In genomic region chr5:65019823-65020222, GRCm38 (mm10) we compare ENCODE assay signal across 9 mouse cellular contexts. TPM values are rescaled to one million over a fixed set of nuclear protein-coding genes. Genes with fewer than 3 reads are reported as not detected.
DNase-seq lines count a peak whose midpoint lies in the region; ATAC-seq and TF ChIP-seq lines count a peak whose summit lies in the region.
"Had no signal": no experiment of that assay in that cellular context is flagged by ENCODE, and none has a peak within 500 bp of the region (broad histone marks: within the 10 kb centered on the region; RNA-seq: fewer than 3 reads in every experiment).

No protein-coding gene starts in this region.

- dilution Hi-C loops in CH12.LX (cut with MboI; ENCODE audit: extremely low pct_ligation_motif_present, extremely low pct_unique_long_range_greater_than_20kb, low sequenced_read_pairs) = no loop called here

- ATAC-seq in granulocyte monocyte progenitor cell, adult 5-6 weeks (replicated peaks; ENCODE audit: poor library complexity, severe bottlenecking) = peak; percentile 63
- ATAC-seq in lung, embryonic 14.5 days (ENCODE audit: insufficient read depth) = no peak
- ATAC-seq in erythroid progenitor cell, adult 5-6 weeks (replicated peaks; ENCODE audit: low FRiP score, poor library complexity, severe bottlenecking) = no peak

- TF ChIP-seq CTCF in layer of hippocampus, adult 2 months (conservative IDR thresholded peaks at IDR 0.05) = peak; percentile 69
- peak in 1 of 2 experiments; percentile 41; a peak in 2 of 4 replicates for TF ChIP-seq CTCF in CH12.LX (conservative IDR thresholded peaks at IDR 0.05 in 1 of 2, IDR thresholded peaks at IDR 0.05 in 1 of 2; ENCODE audit: low read depth in 2 of 2, low read length in 2 of 2)
- TF ChIP-seq CTCF in bone marrow, adult 2 months (IDR thresholded peaks at IDR 0.05; ENCODE audit: control insufficient read depth, insufficient read depth, low read length) = no peak
- TF ChIP-seq CTCF in lung, embryonic 14.5 days (IDR thresholded peaks at IDR 0.05; ENCODE audit: low read depth) = peak; percentile 29; the same call in 1 of the 2 replicates

- TF ChIP-seq RAD21 in CH12.LX (IDR thresholded peaks at IDR 0.05; ENCODE audit: low read depth, low read length) = peak; percentile 12

- no peak for TF ChIP-seq EP300 in CH12.LX (IDR thresholded peaks at IDR 0.05; ENCODE audit: low read length)

- in situ Hi-C loops in CH12.LX (cut with MboI; ENCODE audit: low pct_ligation_motif_present, low pct_unique_long_range_greater_than_20kb, low sequenced_read_pairs) = loop anchor here (25.0 kb wide), 1 partner anchor 692 kb away; no protein-coding TSS in a partner anchor

- H3K9me3 ChIP-seq in CH12.LX (replicated peaks; ENCODE audit: low read length) = peaks cover 5% of the 10 kb centered on the region
- H3K9me3 ChIP-seq in lung, embryonic 14.5 days (ENCODE audit: low read depth, low read length) = no peaks in the 10 kb centered on the region

- H3K27ac ChIP-seq in layer of hippocampus, adult 2 months = peak overlapping the region; percentile 46
- H3K27ac ChIP-seq in CH12.LX (ENCODE audit: insufficient read depth, low read depth) = no peak overlapping the region
- H3K27ac ChIP-seq in bone marrow, adult 2 months (ENCODE audit: control insufficient read depth, insufficient read depth, low read depth, low read length, poor library complexity) = peak overlapping the region; percentile 54
- no peak overlapping the region for H3K27ac ChIP-seq in lung, embryonic 14.5 days (ENCODE audit: low read depth)
- H3K27ac ChIP-seq: limb, embryonic 13.5 days had no signal

- H3K4me2 ChIP-seq in CH12.LX (ENCODE audit: insufficient read depth, low read depth, poor library complexity, severe bottlenecking) = no peak overlapping the region
- H3K4me2 ChIP-seq in lung, embryonic 14.5 days = no peak overlapping the region
- H3K4me2 ChIP-seq: limb, embryonic 13.5 days had no signal

- no peak overlapping the region for H3K9ac ChIP-seq in CH12.LX (ENCODE audit: insufficient read depth, low read depth)
- H3K9ac ChIP-seq in lung, embryonic 14.5 days = no peak overlapping the region
- H3K9ac ChIP-seq: limb, embryonic 13.5 days had no signal

- H3K36me3 ChIP-seq in CH12.LX (replicated peaks in 1 of 2; ENCODE audit: control insufficient read depth in 1 of 2, insufficient read depth in 1 of 2, low read length in 1 of 2) = no peaks in the 10 kb centered on the region
- H3K36me3 ChIP-seq in lung, embryonic 14.5 days (ENCODE audit: insufficient read depth) = peaks cover 68% of the 10 kb centered on the region

- WGBS in bone marrow, adult 2 months = 11% methylated on average over 7 of the region's 7 CpGs
- WGBS in lung, embryonic 14.5 days = 52% methylated on average over 7 of the region's 7 CpGs

- peak in 1 of 2 experiments; percentile 23 for DNase-seq in layer of hippocampus, adult 2 months (ENCODE audit: low spot score in 2 of 2)
- DNase-seq in layer of hippocampus, postnatal 25 days (ENCODE audit: extremely low spot score in 1 of 2, low spot score in 1 of 2) = no peak
- DNase-seq in CH12.LX (ENCODE audit: extremely low read depth) = no peak
- peak; percentile 18 for DNase-seq in lung, embryonic 14.5 days
- no peak for DNase-seq in spleen, adult 12 weeks (ENCODE audit: low spot score)

- TF ChIP-seq POLR2A in CH12.LX (IDR thresholded peaks at IDR 0.05; ENCODE audit: low read depth, low read length) = no peak
- no peak for TF ChIP-seq POLR2A in bone marrow, adult 2 months (IDR thresholded peaks at IDR 0.05; ENCODE audit: borderline replicate concordance, control insufficient read depth, low read depth, low read length)

- H3K27me3 ChIP-seq in CH12.LX (replicated peaks) = no peaks in the 10 kb centered on the region
- no peaks in the 10 kb centered on the region for H3K27me3 ChIP-seq in lung, embryonic 14.5 days (ENCODE audit: insufficient read depth, low read length)
- H3K27me3 ChIP-seq: limb, embryonic 13.5 days had no signal

- peaks cover 2 to 5% of the 10 kb centered on the region in 2 experiments; a peak in 3 of 4 replicates for H3K4me1 ChIP-seq in CH12.LX (ENCODE audit: control insufficient read depth in 1 of 2, insufficient read depth in 2 of 2)
- peaks cover 6% of the 10 kb centered on the region; the same call in 1 of the 2 replicates for H3K4me1 ChIP-seq in bone marrow, adult 2 months (ENCODE audit: control insufficient read depth, insufficient read depth, low read length)
- H3K4me1 ChIP-seq in lung, embryonic 14.5 days (ENCODE audit: insufficient read depth) = no peaks in the 10 kb centered on the region

- no peaks in the 10 kb centered on the region for H3K79me2 ChIP-seq in CH12.LX (replicated peaks; ENCODE audit: control insufficient read depth, extremely low read depth, insufficient read depth, poor library complexity, severe bottlenecking)

- H3K4me3 ChIP-seq in layer of hippocampus, adult 2 months = no peak overlapping the region; the same call in 1 of the 2 replicates
- H3K4me3 ChIP-seq in CH12.LX (replicated peaks in 1 of 3; ENCODE audit: low read depth in 2 of 3, low read length in 2 of 3, poor library complexity in 1 of 3) = no peak overlapping the region
- H3K4me3 ChIP-seq in bone marrow, adult 2 months (replicated peaks; ENCODE audit: control insufficient read depth, low read depth, low read length) = peak overlapping the region; percentile 3
- H3K4me3 ChIP-seq in lung, embryonic 14.5 days (ENCODE audit: low read depth, low read length) = no peak overlapping the region
- H3K4me3 ChIP-seq: limb, embryonic 13.5 days had no signal

TF ChIP-seq in CH12.LX, 34 proteins besides CTCF, POLR2A, EP300 and RAD21:
- TF ChIP-seq MAX (IDR thresholded peaks at IDR 0.05; ENCODE audit: low read length) (no peak), ZMIZ1 (IDR thresholded peaks at IDR 0.05; ENCODE audit: low read depth, low read length) (no peak), MEF2A (IDR thresholded peaks at IDR 0.05; ENCODE audit: borderline replicate concordance, low read depth, low read length) (no peak), ZNF384 (IDR thresholded peaks at IDR 0.05; ENCODE audit: low read depth, low read length) (no peak), MXI1 (IDR thresholded peaks at IDR 0.05; ENCODE audit: low read depth, low read length) (no peak), GABPA (IDR thresholded peaks at IDR 0.05; ENCODE audit: insufficient replicate concordance, low read depth, low read length) (no peak), MAFK (IDR thresholded peaks at IDR 0.05; ENCODE audit: insufficient replicate concordance, low read length) (no peak), NRF1 (IDR thresholded peaks at IDR 0.05; ENCODE audit: low read depth, low read length) (no peak), ETS1 (conservative IDR thresholded peaks at IDR 0.05; ENCODE audit: low read depth, low read length) (no peak), USF2 (conservative IDR thresholded peaks at IDR 0.05; ENCODE audit: low read depth, low read length) (no peak), POLR2AphosphoS2 (IDR thresholded peaks at IDR 0.05; ENCODE audit: low read depth, low read length) (no peak), SIN3A (IDR thresholded peaks at IDR 0.05; ENCODE audit: low read length) (no peak)

RNA-seq across cellular contexts. Expression of gene Fam114a1, which starts 50.0 kb away (rescaled TPM):
- 1 to 10 TPM; 4.2 to 5.8 TPM for total RNA-seq in layer of hippocampus, adult 2 months (2021)
- total RNA-seq in layer of hippocampus, postnatal 25 days (2021) = 1 to 10 TPM; 5.2 to 5.8 TPM
- total RNA-seq in CH12.LX (2012; rRNA removed) (0.17 and 0.47 TPM in 2 replicates), CH12.LX (2014; rRNA removed) (0.12 and 0.36 TPM in 2 replicates)
- polyA plus RNA-seq in CH12.LX (2012; ENCODE audit: insufficient read length, low read depth) = 0.16 and 0.27 TPM in 2 replicates
- polyA plus RNA-seq in bone marrow, adult 2 months (2011; ENCODE audit: insufficient read depth, insufficient read length, low replicate concordance, missing spikeins) = 4.9 and 9.4 TPM in 2 replicates
- 9.1 and 10.3 TPM in 2 replicates for total RNA-seq in granulocyte monocyte progenitor cell, adult 5-6 weeks (2014; fragmentation: Nextera tagmentation)
- 6.6 and 8.5 TPM in 2 replicates for total RNA-seq in granulocyte monocyte progenitor cell, adult 5-6 weeks (2017)
- 47.3 and 47.4 TPM in 2 replicates for polyA plus RNA-seq in lung, embryonic 14.5 days (2014; fragmentation: Nextera tagmentation; extraction: Ambion mirVana)
- total RNA-seq in erythroid progenitor cell, adult 5-6 weeks (2015; ENCODE audit: low replicate concordance) = 2.5 TPM in 1 of 2 replicates, not detected in the other
- total RNA-seq in erythroid progenitor cell, adult 5-6 weeks (2017; ENCODE audit: low replicate concordance) = 1.5 and 1.8 TPM in 2 replicates

RNA-seq across cellular contexts. Expression of gene Tlr6, which starts 59.9 kb away (rescaled TPM):
- 1 to 10 TPM in 1 of 2 experiments, under 1 TPM in 1; 0.95 to 1.0 TPM for total RNA-seq in layer of hippocampus, adult 2 months (2021)
- 1 to 10 TPM in 1 of 2 experiments, under 1 TPM in 1; 0.39 to 1.1 TPM for total RNA-seq in layer of hippocampus, postnatal 25 days (2021)
- 0.72 and 1.0 TPM in 2 replicates for total RNA-seq in CH12.LX (2012; rRNA removed)
- 2.5 and 5.1 TPM in 2 replicates for total RNA-seq in CH12.LX (2014; rRNA removed)
- polyA plus RNA-seq in CH12.LX (2012; ENCODE audit: insufficient read length, low read depth) = 4.6 and 5.4 TPM in 2 replicates
- polyA plus RNA-seq in bone marrow, adult 2 months (2011; ENCODE audit: insufficient read depth, insufficient read length, low replicate concordance, missing spikeins) = 2.2 and 6.0 TPM in 2 replicates
- total RNA-seq in granulocyte monocyte progenitor cell, adult 5-6 weeks (2014; fragmentation: Nextera tagmentation) = 3.1 and 5.0 TPM in 2 replicates
- total RNA-seq in granulocyte monocyte progenitor cell, adult 5-6 weeks (2017) = 2.6 and 6.7 TPM in 2 replicates
- 0.66 and 1.1 TPM in 2 replicates for polyA plus RNA-seq in lung, embryonic 14.5 days (2014; fragmentation: Nextera tagmentation; extraction: Ambion mirVana)
- 10.9 TPM in 1 of 2 replicates, not detected in the other for total RNA-seq in erythroid progenitor cell, adult 5-6 weeks (2015; ENCODE audit: low replicate concordance)
- total RNA-seq in erythroid progenitor cell, adult 5-6 weeks (2017; ENCODE audit: low replicate concordance) = 0.51 TPM in 1 of 2 replicates, not detected in the other

Comparison
In these comparisons a context has a peak if more than half of its experiments do, and no peak if none do; other contexts are left out.
1. H3K27ac ChIP-seq: peak in layer of hippocampus, adult 2 months (single experiment) and bone marrow, adult 2 months (single experiment); none in CH12.LX (single experiment) and lung, embryonic 14.5 days (single experiment).